Mouse (Mus musculus) layer of hippocampus, adult 9-11 months (tissue): ENCODE results near the gene Nrxn3.

Source experiments
- DNase-seq: peaks from one replicate; pipeline ENCODE4 v3.0.0; 2022

Gene Nrxn3

GRCm38 (mm10) chr12:89554171-89554570, 831.5 kb downstream of the Nrxn3 start:
- DNase-seq = no peak

- no peak for DNase-seq
Measured at GRCm38 (mm10) chr12:89554740-89555430, 832.2 kb downstream of the Nrxn3 start.

- no peak for DNase-seq
Measured at GRCm38 (mm10) chr12:89558921-89559320, 836.2 kb downstream of the Nrxn3 start.

- no peak for DNase-seq
Measured at GRCm38 (mm10) chr12:89561989-89562565, 839.4 kb downstream of the Nrxn3 start.

- DNase-seq = no peak
Measured at GRCm38 (mm10) chr12:89568723-89569377, 846.2 kb downstream of the Nrxn3 start.

- no peak for DNase-seq
Measured at GRCm38 (mm10) chr12:89592459-89592858, 869.8 kb downstream of the Nrxn3 start.

GRCm38 (mm10) chr12:89613670-89614069, 891.0 kb downstream of the Nrxn3 start:
- DNase-seq = no peak

GRCm38 (mm10) chr12:89625746-89626145, 903.1 kb downstream of the Nrxn3 start:
- no peak for DNase-seq

GRCm38 (mm10) chr12:89640046-89640445, 917.4 kb downstream of the Nrxn3 start:
- no peak for DNase-seq

- no peak for DNase-seq
Measured at GRCm38 (mm10) chr12:89641460-89641859, 918.8 kb downstream of the Nrxn3 start.

GRCm38 (mm10) chr12:89653211-89653610, 930.5 kb downstream of the Nrxn3 start:
- no peak for DNase-seq

- no peak for DNase-seq
Measured at GRCm38 (mm10) chr12:89661219-89661618, 938.5 kb downstream of the Nrxn3 start.

GRCm38 (mm10) chr12:89668856-89669255, 946.2 kb downstream of the Nrxn3 start:
- peak; percentile 74 for DNase-seq

GRCm38 (mm10) chr12:89672819-89673218, 950.1 kb downstream of the Nrxn3 start:
- DNase-seq = no peak

- no peak for DNase-seq
Measured at GRCm38 (mm10) chr12:89685633-89686032, 963.0 kb downstream of the Nrxn3 start.

- DNase-seq = peak; percentile 46
Measured at GRCm38 (mm10) chr12:89689086-89689485, 966.4 kb downstream of the Nrxn3 start.

- peak; percentile 51 for DNase-seq
Measured at GRCm38 (mm10) chr12:89699469-89699868, 976.8 kb downstream of the Nrxn3 start.

GRCm38 (mm10) chr12:89700937-89701458, 978.3 kb downstream of the Nrxn3 start:
- no peak for DNase-seq

- DNase-seq = no peak
Measured at GRCm38 (mm10) chr12:89702931-89703330, 980.3 kb downstream of the Nrxn3 start.

- no peak for DNase-seq
Measured at GRCm38 (mm10) chr12:89707913-89708312, 985.2 kb downstream of the Nrxn3 start.

GRCm38 (mm10) chr12:89710459-89710858, 987.8 kb downstream of the Nrxn3 start:
- DNase-seq = peak; percentile 62

- no peak for DNase-seq
Measured at GRCm38 (mm10) chr12:89711791-89712190, 989.1 kb downstream of the Nrxn3 start.

GRCm38 (mm10) chr12:89719194-89720080, 996.8 kb downstream of the Nrxn3 start:
- DNase-seq = no peak
